Mouse (Mus musculus) intestine, postnatal 0 days (tissue): ENCODE measurements at regions not wholly inside any gene's neighbourhood (a gene's known extent, or its start where the extent isn't known, plus 50 kb on each side); places are given as distances from the start of the nearest gene placed in this dataset.

Experiments
- ATAC-seq: fragments of 200-750 bp; cut with Nextera tagmentation; 2 replicates; pipeline ENCODE4 v1.8.0; 2017; ENCODE audit warnings: mild to moderate bottlenecking, moderate TSS enrichment, moderate library complexity
- H3K27ac ChIP-seq: fragments of 300-500 bp; sonication (generic); 2 replicates; pipeline ENCODE4 v1.5.1; 2014; ENCODE audit warnings: mild to moderate bottlenecking, low read depth, low read length, moderate library complexity
- H3K27me3 ChIP-seq: fragments of 300-500 bp; sonication (generic); replicated peaks from 2 replicates; pipeline ENCODE4 v1.6.1; 2014; ENCODE audit warnings: low read length, mixed read lengths; ENCODE audit not compliant: control insufficient read depth, insufficient read depth
- H3K36me3 ChIP-seq: fragments of 300-500 bp; sonication (generic); 2 replicates; pipeline ENCODE4 v1.6.1; 2014; ENCODE audit warnings: mild to moderate bottlenecking, moderate library complexity; ENCODE audit not compliant: control insufficient read depth, insufficient read depth
- H3K4me1 ChIP-seq: fragments of 300-500 bp; sonication (generic); replicated peaks from 2 replicates; pipeline ENCODE4 v1.6.1; 2014; ENCODE audit warnings: antibody characterized with exemption, low read length, mixed read lengths; ENCODE audit not compliant: control insufficient read depth, insufficient read depth
- H3K4me2 ChIP-seq: fragments of 300-500 bp; sonication (generic); replicated peaks from 2 replicates; pipeline ENCODE4 v1.6.1; 2014; ENCODE audit warnings: low read depth, mild to moderate bottlenecking, moderate library complexity
- H3K4me3 ChIP-seq: fragments of 300-500 bp; sonication (generic); 2 replicates; pipeline ENCODE4 v1.5.1; 2014; ENCODE audit warnings: low read depth, low read length
- H3K9ac ChIP-seq: fragments of 300-500 bp; sonication (generic); 2 replicates; pipeline ENCODE4 v1.6.1; 2014; ENCODE audit warnings: mild to moderate bottlenecking, low read depth, low read length
- H3K9me3 ChIP-seq: fragments of 300-500 bp; sonication (generic); 2 replicates; pipeline ENCODE4 v1.6.1; 2016; ENCODE audit warnings: mixed run types; ENCODE audit not compliant: control insufficient read depth
- CTCF ChIP-seq: sonication (generic); IDR thresholded peaks from 2 replicates; pipeline ENCODE4 v1.5.1; 2016; ENCODE audit warnings: low read depth, mild to moderate bottlenecking, control low read depth, antibody characterized with exemption, moderate library complexity
- WGBS: fragments of 180-500 bp; shearing (Covaris S2); extraction: QIAGEN DNeasy Blood & Tissue Kit; methylation state at CpG from one replicate; pipeline ENCODE4 v1.1.7; 2014; 5-methylcytosine and 5-hydroxymethylcytosine counted together

DNA sequence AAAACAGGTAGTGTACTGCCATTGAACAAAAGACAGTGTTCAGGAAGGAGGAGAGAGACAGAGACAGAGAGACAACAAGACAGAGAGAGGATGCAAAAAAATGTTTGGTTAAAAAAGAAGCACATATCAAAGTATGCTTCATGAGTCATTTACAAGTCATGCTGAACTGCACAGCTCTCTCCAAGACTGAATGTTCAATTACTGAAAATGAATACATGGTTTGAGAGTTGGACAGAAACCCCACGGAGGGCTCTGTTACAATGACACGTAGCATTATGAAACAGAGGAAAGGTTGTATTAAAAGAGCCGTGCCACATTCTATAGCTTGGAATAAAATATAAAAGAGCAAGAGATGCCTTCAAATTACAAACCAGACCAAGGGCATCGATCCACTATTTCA, 164.3 kb upstream of the Gm9747 start:
- no peak overlapping the region for H3K4me3 ChIP-seq
- 89% methylated on average over 4 of the region's 4 CpGs for WGBS
- ATAC-seq, result no peak

DNA sequence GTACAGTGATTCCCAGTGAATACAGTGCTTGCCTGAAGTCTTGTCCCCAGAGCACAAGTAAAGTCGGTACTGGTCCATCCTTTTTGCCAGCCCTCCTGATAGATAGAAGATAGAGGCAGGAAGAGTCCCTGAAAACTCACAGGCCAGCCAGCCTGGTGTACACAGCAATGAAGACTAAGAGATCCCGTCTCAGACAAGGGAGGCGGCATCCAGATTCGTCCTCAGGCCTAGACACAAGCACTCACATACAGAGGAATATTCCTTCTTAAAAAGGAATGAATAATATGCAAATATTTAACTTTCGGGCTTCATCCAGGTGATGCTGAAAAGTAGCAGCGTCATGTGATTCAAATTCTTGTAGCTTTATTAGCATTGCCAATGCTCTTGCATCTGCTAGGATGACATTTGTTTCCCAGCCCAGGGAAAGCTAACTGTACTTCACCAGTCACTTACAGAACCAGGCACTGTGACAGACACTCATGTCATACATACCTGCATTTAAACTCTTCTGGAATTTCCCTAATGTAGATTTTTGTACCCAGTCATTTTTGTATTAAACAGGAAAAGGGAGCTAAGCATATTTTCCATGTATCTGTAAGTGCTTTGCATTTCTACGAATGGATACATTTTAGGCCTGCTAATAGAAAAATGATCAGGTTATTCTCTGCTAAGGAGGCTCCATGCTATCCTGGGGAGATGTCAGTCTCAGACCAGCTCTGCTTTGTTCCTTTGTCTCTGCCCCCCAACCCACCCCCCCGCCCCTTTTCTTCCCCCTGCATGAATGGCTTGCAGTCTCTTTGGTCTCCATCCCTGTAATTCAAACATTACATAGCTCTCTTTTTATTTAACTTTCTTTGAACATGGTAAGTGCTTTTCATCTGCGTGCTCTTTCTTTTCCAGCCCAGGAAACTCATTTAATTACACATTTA, 162.5 kb upstream of the Gm9747 start:
- Histone ChIP-seq H3K4me3 (no peak overlapping the region), H3K27ac (no peak overlapping the region), H3K4me1 (no peaks in the 10 kb centered on the region), H3K4me2 (no peak overlapping the region), H3K9me3 (no peaks in the 10 kb centered on the region), H3K36me3 (no peaks in the 10 kb centered on the region), H3K27me3 (no peaks in the 10 kb centered on the region), H3K9ac (no peak overlapping the region)
- no peak for ATAC-seq
- TF ChIP-seq CTCF, result no peak
- WGBS, result 70% methylated on average over 9 of the region's 9 CpGs

More for the DNA sequence above, 164.3 kb upstream of the Gm9747 start:
- H3K36me3 ChIP-seq, result no peaks in the 10 kb centered on the region
- no peak overlapping the region for H3K9ac ChIP-seq
- no peaks in the 10 kb centered on the region for H3K9me3 ChIP-seq
- TF ChIP-seq CTCF, result no peak
- no peaks in the 10 kb centered on the region for H3K4me1 ChIP-seq
- H3K4me2 ChIP-seq, result no peak overlapping the region
- no peak overlapping the region for H3K27ac ChIP-seq
- H3K27me3 ChIP-seq, result no peaks in the 10 kb centered on the region

DNA sequence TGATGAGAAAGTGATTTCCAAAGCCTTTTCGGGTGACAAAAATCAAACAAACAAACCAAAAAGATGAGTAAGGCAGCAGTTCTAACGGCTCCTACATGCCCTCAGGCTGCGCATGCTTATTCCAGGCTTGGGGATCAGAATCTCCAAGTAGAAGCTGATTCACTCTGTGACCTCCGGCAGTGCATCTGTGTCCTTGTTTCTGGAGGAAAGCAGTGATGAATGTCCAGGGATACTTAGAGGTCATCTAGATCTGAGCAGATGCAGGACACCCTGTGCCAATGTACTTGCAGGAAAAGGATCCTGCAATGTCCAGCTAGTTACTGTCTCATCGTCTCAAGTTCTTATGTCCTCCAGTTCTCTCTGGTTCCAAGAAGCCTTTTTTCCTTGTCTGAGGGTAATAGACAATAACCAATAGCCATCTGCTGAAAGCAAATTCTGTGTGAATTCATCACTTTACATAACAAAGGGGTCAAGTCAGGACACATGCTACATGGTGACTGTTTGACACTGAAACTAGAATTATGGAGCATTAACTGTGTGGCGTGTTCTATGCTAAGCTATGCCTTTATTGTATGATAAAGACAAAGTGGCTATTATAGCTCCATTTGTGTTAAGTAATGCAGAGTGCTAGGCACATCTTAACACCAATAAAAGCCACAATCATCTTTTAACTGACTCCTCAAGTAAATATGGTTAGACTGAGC, 143.6 kb upstream of the Gm9747 start:
- Histone ChIP-seq H3K4me1 (no peaks in the 10 kb centered on the region), H3K4me2 (no peak overlapping the region), H3K9me3 (no peaks in the 10 kb centered on the region), H3K9ac (no peak overlapping the region), H3K36me3 (no peaks in the 10 kb centered on the region), H3K27me3 (no peaks in the 10 kb centered on the region), H3K4me3 (no peak overlapping the region), H3K27ac (no peak overlapping the region)
- ATAC-seq, result no peak
- no peak for TF ChIP-seq CTCF
- 75% methylated on average over 6 of the region's 6 CpGs for WGBS

DNA sequence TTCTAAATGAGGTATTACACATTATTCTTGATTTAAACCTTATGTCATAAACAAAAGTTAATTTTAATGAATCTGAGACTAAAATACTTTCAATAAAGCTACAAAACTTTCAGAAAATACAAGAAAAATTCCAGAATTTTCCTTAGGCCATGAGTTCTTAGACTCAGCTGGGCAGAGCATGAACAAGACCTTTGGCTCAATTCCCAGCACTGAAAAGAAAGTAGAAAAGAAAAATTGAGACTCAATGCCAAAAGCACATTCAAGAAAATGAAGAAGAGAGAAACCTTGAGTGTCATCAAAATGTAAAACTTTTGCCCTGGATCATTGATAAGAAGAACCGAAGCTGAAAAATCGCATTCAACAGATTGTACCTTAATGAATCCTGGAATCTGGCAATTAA, 137.8 kb upstream of the Gm9747 start:
- H3K27ac ChIP-seq, result no peak overlapping the region
- TF ChIP-seq CTCF, result no peak
- WGBS, result 94% methylated on average over 2 of the region's 2 CpGs

DNA sequence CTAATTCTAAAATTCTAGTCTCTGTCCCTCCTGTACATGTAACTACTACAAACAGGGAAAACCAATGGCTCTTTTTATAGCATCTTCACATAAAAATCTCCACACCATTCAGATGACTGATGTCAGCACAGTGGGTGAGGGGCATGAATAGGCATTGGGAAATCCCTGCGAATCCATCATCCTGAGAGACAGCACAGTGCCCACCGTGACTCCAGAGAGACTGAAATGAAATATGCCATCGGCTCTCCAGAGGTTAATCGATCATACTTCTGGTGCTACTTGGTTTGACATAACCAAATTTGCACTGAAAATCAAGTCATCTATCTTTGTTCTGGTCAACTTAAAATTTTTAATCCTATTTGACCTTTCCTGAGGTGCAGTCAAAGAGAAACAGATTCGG, 126.2 kb upstream of the Gm9747 start:
- Histone ChIP-seq H3K4me3 (no peak overlapping the region), H3K36me3 (no peaks in the 10 kb centered on the region), H3K27me3 (no peaks in the 10 kb centered on the region), H3K4me2 (no peak overlapping the region), H3K9me3 (no peaks in the 10 kb centered on the region), H3K27ac (no peak overlapping the region), H3K9ac (no peak overlapping the region), H3K4me1 (no peaks in the 10 kb centered on the region)
- ATAC-seq, result no peak
- TF ChIP-seq CTCF, result no peak
- WGBS, result 82% methylated on average over 5 of the region's 5 CpGs

More for the DNA sequence above, 137.8 kb upstream of the Gm9747 start:
- Histone ChIP-seq H3K27me3 (no peaks in the 10 kb centered on the region), H3K36me3 (no peaks in the 10 kb centered on the region), H3K9me3 (no peaks in the 10 kb centered on the region), H3K4me3 (no peak overlapping the region), H3K4me2 (no peak overlapping the region), H3K4me1 (no peaks in the 10 kb centered on the region), H3K9ac (no peak overlapping the region)
- ATAC-seq, result no peak

DNA sequence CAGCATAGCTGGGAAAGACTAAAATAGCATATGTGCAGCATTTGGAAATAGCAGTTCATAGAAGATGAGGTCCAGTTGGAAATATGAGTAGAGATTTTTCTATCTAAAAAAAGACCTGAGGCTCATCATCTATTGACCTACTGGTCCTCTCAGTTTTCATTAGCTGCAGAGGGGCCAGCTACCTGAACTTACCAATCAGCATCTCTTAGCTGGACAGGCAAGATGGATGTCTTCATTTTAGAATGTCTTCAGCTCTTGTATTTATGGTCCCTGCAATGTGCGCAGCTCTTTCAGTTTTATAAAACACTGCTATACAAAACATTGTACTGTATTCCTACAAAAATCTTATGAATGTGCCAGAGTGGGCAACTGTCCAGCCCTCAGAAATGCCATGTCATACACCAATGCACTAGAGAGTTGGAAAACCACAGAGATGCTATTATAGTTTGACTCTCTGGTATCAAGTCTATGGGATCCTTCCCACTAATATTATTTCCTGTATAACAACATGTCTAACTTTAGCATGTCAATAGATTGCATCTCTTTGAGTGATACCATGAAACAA, 122.8 kb upstream of the Gm9747 start:
- ATAC-seq, result no peak
- Histone ChIP-seq H3K4me3 (no peak overlapping the region), H3K4me2 (no peak overlapping the region), H3K27me3 (no peaks in the 10 kb centered on the region), H3K4me1 (no peaks in the 10 kb centered on the region), H3K9ac (no peak overlapping the region), H3K27ac (no peak overlapping the region), H3K36me3 (no peaks in the 10 kb centered on the region), H3K9me3 (no peaks in the 10 kb centered on the region)
- WGBS, result 86% methylated on average over 1 of the region's 1 CpGs
- no peak for TF ChIP-seq CTCF
